Mouse (Mus musculus) kidney, adult 9 months (tissue): ENCODE measurements around the gene Rnf121.

Experiments used
- DNase-seq: peaks from one replicate; pipeline ENCODE4 v3.0.0; 2022

The Rnf121 gene

GRCm38 (mm10) chr7:102065046-102065891, at the start of gene Rnf121, which contains the start of the genes Xndc1 and Xntrpc:
Gene Rnf121, minus strand, starts transcription at chr7:102065469.
Gene Xndc1, plus strand, starts transcription at chr7:102065511.
Gene Xntrpc, plus strand, starts transcription at chr7:102065713.
- peak; percentile 94 for DNase-seq

- no peak for DNase-seq
These were observed 48.0 kb upstream of the Rnf121 start for GRCm38 (mm10) chr7:102113151-102113729.

DNA sequence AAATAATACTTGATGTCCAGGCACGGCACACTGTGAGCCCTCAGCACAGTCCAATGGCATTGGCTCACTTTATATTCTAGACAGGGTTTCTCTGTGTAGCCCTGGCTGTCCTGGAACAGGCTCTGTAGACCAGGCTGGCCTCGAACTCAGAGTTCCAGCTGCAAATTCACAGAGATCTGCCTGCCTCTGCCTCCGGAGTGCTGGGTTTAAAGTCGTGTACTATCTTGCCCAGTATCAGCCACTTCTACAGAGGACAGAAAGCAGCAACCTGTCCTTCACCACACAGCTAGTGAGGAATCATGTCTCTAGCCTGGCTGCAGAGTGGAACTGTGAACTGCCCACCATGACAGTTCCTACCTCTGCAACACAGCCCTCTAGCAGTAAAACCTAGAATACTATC, 44.5 kb upstream of the Rnf121 start:
- DNase-seq = no peak

DNA sequence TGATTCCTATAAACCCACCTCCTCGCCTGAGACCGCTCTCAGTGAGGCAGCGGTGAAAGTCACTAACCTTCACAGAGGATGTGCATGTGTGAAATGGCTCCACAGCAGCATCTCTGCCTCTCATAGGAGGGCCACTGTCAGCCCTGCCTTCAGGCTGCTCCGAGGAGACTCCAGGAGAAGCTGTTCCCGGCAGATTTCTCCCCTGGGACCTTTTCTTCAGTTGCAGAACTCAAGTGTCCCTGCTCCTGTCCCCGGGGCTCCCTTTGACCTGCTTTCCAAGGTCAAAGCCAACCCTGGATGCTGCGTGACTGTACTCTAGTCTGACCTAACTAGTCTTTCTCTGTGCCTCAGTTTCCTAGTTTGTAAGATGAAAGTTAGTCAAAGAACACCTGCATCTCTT, 43.9 kb upstream of the Rnf121 start, which contains the start of gene Art5:
Gene Art5 (minus strand): TSS at position 319 of the 400 bp plus-strand sequence.
- DNase-seq = no peak

GRCm38 (mm10) chr7:102108206-102108605, 42.9 kb upstream of the Rnf121 start:
- no peak for DNase-seq

- DNase-seq = no peak
These were observed 41.5 kb upstream of the Rnf121 start for GRCm38 (mm10) chr7:102106700-102107141.

DNA sequence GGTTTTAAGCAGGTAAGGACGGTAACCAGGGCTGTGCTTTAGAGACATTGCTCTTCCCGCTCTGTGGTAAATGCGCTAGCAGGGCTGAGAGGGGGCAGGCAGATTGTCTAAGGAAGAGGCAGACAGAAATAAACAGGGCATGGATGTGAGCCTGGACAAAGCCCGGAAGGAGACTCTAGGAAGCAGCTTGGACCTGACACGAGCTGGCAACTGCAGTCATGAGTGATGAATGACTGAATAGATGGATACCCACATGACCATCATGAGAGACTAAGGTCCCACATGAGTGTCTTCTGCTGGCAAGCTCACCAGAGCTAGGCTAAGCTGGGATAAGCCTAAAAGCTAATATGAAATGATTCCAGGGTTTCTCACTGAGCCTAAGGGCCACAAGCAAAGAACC, 38.9 kb upstream of the Rnf121 start:
- DNase-seq = peak; percentile 11

GRCm38 (mm10) chr7:102103555-102103954, 38.3 kb upstream of the Rnf121 start:
- no peak for DNase-seq

DNA sequence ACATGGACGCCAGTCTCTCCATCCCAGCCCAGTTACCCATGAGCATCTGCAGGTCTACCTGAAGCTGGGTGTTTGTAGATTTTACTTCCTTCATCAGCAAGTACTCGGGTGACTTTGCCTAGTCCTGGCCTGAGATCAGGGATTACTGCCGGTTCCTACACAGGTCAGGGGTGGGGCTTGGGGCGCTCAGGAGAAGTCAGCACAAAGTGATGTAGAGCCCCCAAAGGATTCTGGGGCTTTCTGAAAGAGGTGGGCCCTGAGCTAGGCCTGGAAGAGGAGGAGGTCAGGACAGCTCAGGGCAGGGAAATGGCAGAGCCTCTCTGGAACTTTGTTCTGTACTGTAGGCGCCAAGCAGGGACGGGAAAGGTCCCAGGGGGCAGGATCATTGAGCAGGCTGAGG, 37.4 kb upstream of the Rnf121 start:
- peak; percentile 21 for DNase-seq

GRCm38 (mm10) chr7:102102241-102102640, 37.0 kb upstream of the Rnf121 start:
- no peak for DNase-seq

- no peak for DNase-seq
These were observed 36.2 kb upstream of the Rnf121 start, which contains the start of gene Art1 for GRCm38 (mm10) chr7:102101487-102101886. Gene Art1, plus strand, starts transcription at chr7:102101743.

DNA sequence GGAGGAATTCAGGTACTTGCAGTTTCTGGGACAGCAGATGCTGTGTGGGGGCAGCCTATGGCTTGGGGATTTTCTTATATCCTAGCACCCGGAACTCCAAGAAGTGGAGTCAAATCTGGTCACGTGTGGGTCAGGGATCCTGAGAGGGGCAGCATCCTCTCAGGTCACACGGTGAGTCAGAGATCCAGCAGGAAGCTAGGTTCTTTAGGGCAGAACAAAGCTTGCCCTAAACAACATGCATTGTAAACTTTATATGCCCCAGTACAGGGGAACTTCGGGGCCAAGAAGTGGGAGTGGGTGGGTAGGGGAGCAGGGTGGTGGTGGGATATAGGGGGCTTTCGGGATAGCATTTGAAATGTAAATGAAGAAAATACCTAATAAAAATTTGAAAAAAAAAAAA, 35.6 kb upstream of the Rnf121 start:
- DNase-seq = no peak

DNA sequence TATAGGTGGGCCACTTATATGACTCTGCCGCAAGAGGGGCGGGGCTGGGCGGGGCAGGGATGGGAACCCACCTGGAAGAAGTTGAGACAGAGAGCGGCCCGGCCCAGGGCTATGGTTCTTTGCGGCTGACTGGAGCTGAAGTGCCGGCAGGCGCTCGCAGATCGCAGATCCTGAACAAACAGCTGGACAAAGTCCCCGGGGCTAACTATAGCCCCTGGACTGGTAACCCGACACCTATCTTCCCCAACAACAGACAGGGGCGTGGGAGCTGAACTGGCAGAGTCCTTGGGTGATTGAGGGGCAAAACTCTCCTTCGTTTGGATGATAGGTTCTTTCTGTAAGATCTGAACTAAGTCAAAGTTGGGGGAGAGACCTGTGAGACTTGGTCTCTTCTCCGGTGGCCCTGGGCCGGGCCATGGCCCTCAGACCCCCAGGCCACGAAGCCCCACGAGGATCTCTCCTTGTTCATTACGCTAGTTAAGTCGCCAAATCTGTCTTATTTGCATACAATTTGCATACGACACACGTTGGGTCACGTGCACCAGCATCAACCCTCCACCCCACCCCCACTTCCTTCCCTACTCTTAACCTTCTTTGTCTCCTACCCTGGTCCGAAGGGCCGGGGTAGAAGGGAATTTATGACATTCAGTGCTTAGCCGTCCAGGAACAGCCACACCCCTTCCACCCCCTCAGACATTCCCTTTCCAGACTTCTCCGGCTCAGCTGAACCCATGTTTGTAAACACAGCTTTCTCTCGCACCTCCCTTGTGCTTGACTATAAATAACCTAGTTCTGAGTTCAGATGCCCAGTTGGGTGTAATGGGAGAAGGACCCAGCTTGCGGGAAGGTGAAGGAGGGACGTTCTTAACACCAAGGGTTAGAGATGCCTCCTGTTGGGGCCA, 34.7 kb upstream of the Rnf121 start:
- peak; percentile 28 for DNase-seq

DNA sequence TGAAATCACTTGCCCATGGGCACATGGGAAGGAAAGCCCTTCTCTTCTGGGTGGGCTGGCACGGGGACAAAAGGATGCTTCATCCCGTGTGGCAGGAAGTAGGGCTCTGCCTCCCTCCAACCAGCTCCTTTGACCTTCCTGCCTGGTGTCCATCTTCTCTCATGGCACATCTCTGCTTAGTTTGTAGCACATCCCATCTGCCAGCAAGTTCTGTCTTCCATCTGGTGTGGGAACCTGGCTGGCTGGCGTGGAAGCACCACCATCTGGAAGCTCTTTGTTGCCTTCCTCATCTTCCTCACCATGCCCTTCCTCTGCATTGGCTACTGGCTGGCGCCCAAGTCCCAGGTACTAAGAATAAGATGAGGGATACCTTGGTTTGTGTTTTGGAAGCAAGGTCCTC, 22.1 kb upstream of the Rnf121 start:
- no peak for DNase-seq

- DNase-seq = no peak
These were observed 18.9 kb upstream of the Rnf121 start for GRCm38 (mm10) chr7:102084041-102084696.

DNA sequence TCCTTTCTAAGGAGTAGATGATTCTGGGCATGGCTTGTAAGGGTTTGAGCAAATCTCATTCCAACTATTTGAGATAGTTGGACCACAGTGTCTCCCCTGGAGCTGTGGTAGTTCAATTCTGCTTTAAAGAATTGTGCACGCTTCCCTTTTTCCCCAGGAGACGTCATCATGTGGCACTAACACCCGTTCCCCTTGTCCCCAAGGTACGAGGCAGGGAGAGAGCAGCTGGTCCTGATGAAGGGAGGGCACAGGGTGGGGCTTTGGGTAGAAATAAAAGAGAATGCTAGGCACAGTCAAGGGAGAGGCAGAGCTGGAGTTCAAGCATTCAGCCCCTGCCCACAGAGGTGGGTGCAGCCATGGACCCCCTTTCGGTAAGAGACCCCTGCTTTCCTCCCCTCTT, 17.5 kb upstream of the Rnf121 start, which contains the start of gene Trpc2:
Gene Trpc2 (plus strand): TSS at position 301 of the 400 bp plus-strand sequence.
- no peak for DNase-seq

GRCm38 (mm10) chr7:102081784-102082183, 16.5 kb upstream of the Rnf121 start:
- no peak for DNase-seq

- DNase-seq = peak; percentile 54
These were observed 15.0 kb upstream of the Rnf121 start for GRCm38 (mm10) chr7:102080311-102080710.

- peak; percentile 43 for DNase-seq
These were observed 13.2 kb upstream of the Rnf121 start for GRCm38 (mm10) chr7:102078517-102078916.

DNA sequence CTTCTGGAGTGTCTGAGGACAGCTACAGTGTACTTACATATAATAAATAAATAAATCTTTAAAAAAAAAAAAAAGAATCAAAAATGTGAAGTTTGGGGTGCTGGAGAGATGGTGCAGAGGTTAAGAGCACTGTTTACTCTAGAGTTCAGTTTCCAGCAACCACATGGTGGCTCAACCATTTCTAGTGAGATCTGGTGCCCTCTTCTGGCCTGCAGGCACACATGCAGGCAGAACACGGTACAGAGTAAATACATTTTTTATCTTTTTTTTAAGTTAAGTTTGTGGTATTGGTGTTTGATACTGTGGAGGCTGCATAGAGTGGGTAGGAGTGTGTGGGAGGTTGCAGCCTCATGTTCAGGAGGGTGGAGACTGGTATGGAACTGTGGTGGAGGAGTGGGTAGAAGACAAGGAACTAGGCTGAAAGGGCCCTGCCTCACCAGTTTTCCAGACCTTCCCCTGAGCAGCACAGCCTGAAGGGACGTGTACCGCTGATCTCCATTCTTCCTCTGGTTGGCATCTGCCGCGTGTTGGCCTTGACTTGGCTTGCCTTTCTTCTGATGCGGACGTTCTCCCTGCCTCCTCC, 11.5 kb upstream of the Rnf121 start:
- DNase-seq = peak; percentile 26

DNA sequence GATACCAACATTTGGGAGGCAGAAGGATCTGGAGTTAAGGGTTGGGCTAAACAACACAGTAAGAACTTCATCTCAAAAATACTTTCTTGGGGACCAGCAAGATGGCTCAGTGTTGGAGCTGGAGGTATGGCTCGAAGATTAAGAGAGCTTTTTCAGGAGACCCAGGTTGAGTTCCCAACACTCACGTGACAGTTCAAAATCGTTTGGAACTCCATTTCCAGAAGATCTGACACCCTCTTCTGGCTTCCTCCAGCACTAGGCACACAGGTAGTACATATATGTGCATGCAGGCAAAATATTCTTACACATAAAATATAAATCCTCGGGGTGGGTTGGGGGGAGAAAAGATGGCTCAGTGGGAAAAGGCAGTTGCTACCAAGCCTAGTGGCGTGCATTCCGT, 1.1 kb upstream of the Rnf121 start:
- DNase-seq = no peak

DNA sequence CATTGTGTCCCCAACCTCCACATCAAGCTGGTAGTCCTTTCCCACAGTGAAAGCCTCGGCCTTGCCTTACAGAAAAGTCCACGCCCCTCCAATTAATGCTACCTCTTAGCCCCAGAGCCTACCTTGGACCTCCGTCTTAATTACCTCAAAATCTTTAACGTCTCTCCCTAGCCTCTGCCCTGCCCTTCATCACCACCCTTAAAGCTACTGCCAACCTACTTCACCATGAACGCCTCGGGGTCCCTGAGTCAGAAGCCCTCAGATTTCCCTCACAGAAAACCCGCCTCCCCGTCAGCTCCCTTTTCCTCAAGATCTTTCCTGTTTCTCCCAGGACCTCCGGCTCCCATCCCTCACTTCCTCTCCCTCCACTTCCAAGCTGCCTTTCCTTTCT, 619 bp downstream of the Rnf121 start:
- DNase-seq = no peak
